Mouse (Mus musculus) right cerebral cortex, adult 2 months (tissue): ENCODE data around the gene Xpnpep1.
A peak's percentile ranks its signal among the peaks of the same experiment; 100 is the strongest.

Experiments used
- DNase-seq, 2 experiments: peaks; one replicate each; pipeline ENCODE4 v3.0.0; 2021 to 2022; ENCODE audit warnings: low spot score in 2 of 2

Xpnpep1 gene

DNA sequence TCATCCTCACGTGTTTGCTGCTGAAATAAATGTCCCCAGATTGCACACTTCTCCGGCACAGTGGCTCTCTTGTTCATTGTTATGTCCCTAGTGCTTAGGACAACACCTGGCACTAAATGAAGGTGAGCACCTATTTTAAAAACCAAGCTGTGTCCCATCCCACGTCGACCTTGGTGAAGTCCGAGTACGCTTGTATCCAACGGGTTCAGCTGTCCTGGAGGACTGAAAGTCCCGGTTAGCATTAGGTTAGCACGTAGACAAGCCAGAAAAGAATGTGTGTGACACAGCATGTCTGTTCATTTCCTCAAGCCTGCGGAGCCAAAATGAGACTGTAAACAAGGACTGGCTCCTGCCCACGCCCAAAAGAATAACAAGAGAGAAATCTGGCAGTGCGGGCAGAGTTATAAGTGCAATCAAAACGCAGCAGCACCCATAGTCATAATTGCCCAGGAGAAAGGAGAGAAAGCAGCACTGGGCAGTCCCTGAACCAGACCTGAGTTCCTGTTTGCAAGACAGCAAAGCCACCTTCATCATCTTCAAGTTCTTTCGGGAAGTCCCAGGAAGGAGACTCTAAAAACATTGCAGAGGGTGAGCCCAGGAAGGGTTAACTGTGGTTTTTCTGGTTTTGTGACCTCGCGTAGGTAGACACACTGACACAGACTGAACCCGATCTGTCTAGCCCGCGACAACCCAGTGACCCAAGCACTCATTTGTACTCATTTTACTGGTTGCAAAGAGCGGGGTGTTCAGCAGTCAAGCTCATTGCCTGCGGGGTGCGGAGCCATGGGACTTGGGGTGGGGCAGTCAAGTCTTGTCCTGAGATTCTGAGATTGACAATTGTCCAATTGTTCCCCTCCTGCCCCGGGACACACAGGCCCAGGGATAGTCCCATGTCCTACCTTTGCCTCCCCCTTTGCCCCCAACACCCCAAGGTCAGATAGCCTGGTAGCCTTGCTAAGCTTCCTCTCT lies at the start of gene Xpnpep1:
Xpnpep1 (minus strand) TSS at position 51 of the 969 bp plus-strand sequence.
- peak; percentile 52 to 53 for DNase-seq

DNA sequence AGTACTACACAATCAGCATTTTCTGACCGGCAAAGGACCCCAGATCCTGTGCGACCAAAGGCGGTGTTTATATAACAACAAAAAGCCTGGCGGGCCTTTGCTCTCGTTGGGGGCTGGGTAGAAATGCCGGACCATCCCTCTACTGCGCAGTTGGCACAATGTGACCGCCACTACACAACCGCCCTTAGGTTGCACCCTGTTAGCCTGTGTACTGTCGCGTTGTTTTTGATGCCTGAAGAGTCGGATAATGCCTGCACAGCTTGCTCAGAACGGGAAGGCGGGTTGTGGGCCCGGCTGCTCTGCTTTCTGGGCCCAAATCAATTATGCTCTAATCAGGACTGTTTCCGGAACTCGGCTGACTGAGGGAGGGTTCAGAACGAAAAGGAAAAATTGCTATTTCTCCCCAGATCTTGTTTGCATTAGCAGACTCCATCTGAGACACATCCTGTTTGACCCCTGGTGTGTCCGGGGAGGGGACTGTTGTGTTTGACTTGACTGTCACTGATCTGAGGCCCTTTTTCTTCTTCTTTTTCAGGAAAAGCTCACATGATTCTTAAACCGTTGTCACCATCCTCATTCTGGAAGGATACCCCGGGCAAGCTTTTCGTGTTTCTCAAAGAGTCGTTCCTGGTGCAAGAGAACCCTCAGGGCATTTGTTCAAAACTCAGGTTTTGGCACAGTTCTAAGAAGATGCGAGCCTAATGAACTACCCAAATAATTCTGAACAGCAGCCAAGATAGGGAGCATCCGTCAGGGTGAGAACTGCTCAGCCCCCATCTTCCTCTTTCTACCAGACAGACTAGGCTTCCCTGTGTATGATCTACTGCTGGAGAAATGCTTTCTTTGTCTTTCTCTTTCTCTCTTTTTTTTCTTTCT lies 47.5 kb upstream of the Xpnpep1 start:
- no peak for DNase-seq

DNA sequence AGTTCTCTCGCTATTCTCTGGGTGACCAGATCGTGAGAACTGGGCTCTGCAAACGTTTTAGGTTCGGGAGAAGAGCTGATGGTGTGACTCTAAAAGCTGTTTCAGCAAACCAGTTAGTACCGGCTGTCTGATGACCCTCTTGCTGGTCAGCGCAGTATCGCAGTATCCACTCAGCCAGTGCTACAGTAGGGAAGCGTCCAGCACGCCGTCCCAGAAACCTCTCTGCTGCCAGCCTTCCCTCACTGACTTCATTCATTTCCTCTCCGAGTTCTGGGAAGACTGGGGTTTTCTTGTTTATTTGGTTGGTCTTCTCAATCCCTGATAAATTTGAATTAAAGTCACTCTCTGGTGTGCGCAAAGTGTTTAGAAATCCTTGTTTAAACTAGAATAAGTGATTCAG lies 46.8 kb upstream of the Xpnpep1 start:
- DNase-seq: no peak

DNA sequence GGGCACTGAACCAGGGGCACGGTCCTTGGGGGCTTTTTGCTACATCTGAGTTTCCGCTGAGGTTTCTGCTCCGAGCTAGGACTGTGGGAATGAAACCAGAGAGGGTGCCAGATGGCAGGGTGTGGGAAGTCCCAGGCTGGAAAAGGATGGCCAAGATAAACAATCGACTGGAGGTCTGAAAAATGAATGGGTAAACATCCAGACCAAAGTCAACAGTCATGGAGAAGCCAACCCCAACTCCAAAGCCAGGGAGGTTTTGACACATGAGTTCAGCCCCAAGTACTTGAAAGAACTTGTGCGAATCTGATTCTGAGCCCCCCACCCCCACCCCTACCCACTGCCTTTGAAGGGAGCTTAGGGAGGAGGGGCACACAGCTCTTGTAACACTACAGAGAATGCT lies 44.7 kb upstream of the Xpnpep1 start:
- DNase-seq: no peak

DNA sequence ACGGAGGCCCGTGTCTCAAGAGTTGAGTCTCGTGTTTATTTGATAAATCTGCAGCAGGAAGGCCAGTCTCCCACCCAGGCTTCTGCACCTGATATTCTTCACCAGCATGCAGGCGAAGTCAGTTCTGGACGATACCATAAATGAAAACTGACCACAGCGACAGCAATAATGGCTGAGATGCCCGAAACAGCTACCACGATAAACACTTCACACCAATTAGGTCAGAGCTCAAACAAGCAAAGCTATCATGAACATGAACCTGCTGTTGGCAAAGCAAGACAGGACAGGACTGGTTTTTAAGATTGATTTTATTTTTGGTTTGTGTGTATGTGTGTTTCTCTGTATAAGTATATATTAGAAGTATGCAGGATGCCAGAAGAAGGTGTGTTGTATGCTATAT lies 42.8 kb upstream of the Xpnpep1 start:
- DNase-seq: no peak

DNA sequence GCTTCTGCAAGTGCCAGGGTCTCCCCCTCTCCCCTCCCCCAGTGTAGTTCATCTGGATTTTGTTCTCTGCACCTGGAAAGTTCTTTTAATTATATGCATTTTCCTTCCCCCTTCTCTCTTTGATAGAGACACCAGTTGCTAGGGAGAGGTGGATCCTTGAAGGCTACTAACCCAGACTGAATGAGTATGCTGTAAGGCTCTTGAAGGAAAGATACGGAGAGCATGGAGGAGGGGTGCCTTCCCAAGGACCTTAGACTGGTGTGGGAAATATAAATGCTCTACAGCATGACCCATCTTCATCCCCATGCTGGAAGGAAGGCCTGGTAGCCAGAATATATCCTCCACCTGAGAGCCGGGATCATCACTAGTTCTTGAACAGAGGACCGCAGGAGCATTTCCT lies 41.3 kb upstream of the Xpnpep1 start:
- DNase-seq: no peak

DNA sequence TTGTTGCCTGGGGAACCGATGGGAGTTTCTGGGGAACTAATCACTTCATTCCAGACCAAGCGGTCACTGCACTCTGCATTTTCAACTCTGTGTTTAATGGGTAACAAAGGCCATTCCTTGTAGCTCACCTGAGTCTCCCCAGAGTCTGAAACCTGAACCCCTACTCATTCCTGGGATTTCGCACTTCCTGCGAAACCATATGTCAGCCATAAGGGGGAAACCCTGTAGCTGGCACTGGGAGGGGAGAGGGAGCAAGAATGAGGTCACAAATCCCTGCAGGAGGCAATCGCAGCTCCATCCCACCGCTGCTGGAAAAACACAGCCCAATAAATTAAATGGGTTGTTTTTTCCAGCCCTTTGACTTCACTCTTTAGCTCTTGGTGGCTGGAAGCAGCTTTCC lies 40.9 kb upstream of the Xpnpep1 start:
- DNase-seq: no peak

DNA sequence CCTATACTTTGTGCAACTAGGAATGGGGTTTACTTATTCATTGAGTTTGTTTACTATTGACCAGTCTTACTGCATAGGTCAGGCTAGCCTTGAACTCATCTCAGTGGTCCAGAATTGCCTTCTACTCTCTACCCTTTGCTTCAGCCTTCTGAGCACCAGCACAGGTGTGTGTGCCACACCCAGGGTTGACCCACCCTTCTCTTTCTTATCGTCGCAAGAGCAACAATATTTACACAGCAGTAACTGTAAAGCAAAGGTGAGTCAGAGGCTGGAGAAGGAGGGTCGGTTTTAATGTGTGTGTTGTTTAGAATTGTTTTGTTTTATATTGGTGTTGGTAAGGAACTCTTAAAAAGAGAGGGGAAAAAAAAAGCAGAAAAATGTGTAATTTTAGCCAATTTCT lies 40.5 kb upstream of the Xpnpep1 start:
- no peak for DNase-seq

DNA sequence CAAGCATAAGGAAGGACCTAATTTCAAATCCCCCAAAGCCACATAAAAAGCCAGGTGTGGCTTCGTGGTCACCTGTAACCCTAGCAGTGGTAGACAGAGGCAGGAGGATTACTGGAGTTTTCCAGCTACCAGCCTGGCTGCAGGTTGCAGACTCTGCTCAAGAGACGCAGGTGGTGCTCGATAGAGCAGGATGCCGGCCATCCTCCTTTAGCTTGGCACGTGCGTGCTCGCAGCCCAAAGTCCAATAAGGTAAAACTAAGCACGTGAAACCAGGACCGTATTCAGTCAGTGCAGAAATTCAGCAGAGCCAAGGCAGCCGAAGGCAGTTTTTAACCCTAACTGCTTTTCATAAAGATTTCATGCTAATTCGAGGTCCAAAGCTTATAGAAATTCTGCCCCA lies 40.0 kb upstream of the Xpnpep1 start:
- DNase-seq: no peak

DNA sequence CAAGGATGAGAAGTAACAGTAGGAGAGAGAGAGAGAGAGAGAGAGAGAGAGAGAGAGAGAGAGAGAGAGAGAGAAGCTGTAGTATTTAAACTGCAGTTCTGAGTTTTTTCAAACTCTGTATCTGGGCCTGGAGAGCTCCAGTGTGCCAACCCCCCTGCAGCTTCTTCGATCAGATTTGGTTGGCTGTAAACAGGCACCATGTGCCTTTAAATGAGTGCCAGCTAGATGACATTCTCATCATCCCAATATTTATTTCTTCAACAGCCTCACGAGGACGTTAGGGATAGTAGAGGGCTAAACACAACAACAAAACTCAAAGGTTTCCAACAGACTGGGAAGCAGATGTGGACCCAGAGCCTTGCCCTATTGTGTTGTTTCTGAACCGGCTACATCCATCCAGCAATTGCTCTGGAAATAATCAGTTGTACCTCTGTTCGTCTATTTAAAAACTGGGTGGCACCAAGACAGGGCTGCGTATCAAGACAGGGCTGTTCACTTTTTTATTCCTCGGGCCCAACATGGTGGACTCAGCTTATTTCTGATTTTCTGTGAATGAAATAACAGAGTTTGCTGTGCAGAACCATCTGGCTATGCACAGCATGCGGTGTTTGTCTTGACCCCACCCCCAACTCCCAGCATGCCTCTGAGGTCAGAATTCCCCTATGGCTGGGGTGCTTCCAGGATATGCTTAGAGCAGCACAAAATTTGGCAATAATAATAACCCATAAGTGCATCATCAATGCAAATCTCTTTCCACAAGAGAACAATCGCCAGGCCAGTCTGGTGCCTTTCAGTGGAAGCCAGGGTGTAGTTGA lies 38.5 kb upstream of the Xpnpep1 start:
- no peak for DNase-seq

DNA sequence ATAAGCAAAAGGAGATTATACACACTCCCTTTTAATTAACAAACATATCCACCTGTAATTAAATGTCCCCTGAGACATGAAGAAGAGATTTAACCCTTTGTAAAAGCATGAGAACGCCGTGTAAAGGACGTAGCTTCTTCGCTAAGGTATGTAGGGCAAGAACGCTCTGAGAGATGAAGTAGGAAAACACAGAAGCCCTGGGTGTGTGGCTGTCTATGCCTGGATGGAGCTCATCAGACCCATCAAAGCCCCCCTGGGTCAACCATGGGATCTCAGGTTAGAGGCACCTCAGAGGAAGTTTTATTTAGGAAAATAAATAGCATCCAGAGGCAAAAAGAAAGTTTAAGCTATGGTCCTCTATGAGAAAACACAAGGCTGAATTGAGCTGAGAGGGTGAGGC lies 37.3 kb upstream of the Xpnpep1 start:
- no peak for DNase-seq

DNA sequence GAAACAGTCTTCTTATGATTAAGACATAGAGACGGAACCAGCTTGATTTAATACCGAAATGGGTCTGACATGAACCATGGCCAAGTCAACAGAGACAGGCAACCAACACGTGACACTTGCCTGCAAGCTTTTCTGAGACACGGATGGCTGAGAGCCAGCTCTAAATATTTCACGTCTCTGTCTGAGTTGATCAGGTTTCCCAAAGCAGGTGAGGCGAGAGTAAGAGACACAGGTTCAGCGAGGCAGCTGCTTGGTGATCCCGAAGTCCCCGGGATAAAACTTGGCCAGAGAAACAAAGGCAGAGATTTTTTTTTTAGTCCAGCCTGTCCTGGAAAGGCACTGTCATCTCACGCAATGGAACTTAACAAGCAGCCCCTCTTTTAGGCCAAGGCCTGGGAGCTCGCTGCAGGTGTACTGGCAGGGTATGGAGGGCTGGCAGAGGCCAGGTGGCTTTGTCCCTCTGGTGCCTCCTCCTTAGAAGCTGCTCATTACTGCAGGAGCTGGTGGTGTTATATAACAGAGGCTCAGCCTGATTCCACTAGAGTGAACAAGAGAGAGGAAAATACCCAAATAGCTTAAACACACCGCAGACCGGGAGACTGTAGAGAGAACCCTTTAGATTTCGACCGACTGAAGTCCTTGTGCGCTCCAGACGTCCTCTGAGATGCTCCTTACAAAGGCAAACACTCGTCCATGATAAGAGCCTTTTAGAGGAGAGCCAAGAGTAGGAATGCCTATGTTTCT lies 36.4 kb upstream of the Xpnpep1 start:
- peak; percentile 56 to 57 for DNase-seq

DNA sequence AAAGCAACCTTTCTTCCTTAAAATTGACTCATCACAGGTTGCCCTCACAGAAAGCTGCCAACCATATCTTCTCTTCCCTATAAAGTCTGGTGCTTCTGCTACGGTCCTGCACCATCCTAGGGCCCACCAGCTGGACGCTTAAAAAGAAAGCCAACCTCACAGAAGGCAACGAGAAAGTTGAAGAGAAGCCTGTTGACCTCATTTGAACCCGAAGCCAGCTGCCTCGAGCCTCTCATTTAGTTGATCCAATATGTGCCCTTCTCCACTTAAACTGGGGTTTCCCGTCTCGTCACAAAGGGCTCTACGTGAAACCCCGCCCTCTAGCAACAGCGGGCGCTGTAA lies 35.9 kb upstream of the Xpnpep1 start:
- no peak for DNase-seq

DNA sequence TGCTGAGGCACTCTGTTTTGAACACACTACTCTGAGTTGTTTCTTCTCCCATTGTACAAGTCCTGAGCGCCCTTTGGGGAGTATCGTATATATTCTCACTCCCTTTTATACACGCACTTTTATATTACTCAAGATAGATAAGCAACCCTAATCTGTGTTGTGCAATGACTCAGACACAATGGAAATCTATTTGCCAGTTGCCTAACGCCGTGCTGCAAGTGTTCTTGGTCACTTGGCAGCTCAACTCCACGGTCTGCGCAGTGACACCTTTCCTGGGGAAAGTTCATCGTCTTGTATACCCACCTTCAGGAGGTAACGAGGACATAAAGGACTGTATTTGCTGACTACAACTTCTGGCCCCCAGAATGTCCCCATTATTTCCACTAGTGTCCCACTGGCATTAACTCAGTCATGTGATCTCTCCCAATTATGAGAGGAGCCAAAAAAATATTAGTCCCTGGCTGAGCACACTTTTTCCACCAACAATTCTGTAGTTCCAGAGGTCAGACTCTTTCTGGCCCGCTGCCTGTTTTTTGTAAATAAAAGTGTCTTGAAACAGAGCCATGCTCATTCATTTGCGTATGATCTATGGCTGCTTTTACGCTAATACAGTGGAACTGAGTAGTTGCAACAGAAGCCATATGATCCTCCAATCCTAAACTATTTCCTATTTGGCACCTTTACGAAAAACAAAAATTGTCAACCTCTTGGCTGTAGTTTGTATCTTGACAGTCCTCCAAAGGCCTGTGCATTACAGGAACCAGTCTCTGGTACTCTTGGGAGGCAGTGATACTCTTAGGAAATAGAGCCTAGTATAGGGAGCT lies 35.1 kb upstream of the Xpnpep1 start:
- no peak for DNase-seq

DNA sequence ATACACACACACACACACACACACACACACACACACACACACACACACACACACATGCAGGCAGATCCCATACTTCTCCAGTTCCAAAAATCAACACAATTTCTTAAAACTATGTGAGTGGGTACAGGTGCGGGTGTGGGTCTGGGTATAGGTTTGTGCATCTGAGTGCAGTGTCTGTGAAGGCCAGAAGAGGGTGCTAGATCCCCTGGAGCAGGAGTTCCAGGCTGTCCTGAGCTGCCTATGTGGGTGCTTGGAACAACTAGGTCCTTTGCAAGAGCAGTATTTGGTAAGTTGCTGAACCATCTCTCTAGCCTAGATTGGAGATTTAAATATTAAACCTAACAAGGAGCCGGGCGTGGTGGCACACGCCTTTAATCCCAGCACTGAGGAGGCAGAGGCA lies 33.5 kb upstream of the Xpnpep1 start:
- DNase-seq: no peak

DNA sequence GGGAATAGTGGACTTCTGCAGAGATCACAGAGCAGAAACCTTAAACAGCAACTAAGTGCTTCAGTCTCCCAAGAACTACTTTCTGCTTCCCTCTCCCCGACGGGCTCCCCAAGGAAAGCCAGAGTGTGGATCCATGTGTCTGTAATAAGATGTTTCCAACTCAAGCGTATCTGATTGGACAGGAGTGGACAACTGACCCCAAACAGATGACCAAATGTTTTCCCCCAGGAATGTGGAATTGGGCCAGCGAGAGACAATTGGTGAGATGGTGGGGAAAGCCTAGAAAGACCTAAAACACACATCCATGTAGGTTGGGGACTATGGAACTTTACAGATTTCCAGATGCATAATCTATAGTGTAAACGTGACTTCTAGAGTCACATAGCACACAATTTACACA lies 32.4 kb upstream of the Xpnpep1 start:
- no peak for DNase-seq

DNA sequence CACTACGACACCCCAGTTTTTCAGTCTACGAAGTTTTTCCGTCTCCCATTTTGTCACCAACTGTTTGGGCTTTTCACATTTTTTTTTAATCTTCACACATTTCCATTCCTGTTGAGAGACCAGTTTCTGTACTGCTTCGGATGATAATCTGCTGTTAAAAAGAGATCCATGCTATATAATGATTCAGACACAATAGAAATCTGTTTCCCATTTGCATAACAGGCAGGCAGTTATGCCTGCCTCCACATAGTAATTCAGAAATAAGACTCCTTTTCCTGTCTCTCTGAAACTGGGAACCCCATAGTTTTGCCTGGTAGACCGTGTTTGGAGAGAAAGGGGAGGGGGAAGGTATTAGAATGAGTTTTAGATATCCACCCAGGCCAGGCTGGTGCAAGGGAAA lies 31.6 kb upstream of the Xpnpep1 start:
- no peak for DNase-seq

DNA sequence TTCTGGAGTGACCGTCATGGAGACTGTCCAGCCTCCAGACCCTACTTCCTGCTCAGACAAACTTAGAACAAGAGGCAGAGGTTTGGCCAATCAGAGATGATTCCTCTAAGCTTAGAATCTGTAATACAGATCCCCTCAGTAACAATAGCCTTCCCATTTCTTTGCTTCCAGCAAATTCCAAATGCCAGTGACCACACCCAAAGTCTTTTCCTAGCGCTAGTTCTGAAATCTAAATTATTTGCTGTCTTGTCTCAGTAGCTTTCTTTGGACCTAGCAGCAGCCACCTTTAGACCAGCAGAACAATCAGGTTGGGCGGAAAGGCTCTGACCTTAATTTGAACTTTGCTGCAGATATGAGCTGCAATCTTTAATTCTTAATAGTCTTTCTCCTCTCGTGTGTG lies 30.9 kb upstream of the Xpnpep1 start:
- DNase-seq: no peak

DNA sequence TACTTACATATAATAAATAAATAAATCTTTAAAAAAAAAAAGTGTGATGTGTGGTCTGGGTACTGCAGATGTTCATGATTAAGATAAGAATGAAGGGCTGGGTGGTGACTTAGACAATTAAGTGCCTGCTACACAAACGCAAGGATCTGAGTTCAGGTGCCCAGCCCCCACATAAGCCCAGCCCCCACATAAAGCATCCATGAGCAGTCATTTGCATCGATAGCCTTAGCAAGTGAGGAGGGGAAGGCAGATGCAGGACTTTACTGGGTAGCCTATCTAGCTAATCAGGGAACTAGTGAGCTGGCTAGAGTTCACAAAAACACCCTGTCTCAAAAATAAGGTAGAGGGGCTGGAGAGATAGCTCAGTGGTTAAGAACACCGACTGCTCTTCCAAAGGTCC lies 29.4 kb upstream of the Xpnpep1 start:
- DNase-seq: no peak

DNA sequence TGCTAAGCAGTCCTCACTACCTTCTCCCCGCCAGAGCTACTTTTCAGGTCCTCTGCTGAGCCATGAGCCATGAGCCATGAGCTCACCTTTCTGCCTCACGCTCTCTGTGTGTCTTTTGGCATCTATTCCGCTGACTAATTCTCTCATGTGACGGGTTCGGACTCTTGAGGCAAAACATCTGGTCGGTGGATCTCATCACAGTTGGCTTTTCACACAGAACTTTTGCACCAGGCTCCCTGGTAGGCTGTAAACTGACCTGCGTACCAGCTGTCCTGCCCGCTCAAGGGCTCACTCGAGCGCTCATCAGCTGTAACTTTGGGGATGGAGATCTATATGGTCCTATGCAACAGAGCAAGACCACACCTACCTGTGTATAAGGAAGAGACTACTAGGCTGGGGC lies 26.9 kb upstream of the Xpnpep1 start:
- DNase-seq: no peak
